Mouse (Mus musculus): ENCODE results near the gene Cd5l.

The Cd5l gene

DNA sequence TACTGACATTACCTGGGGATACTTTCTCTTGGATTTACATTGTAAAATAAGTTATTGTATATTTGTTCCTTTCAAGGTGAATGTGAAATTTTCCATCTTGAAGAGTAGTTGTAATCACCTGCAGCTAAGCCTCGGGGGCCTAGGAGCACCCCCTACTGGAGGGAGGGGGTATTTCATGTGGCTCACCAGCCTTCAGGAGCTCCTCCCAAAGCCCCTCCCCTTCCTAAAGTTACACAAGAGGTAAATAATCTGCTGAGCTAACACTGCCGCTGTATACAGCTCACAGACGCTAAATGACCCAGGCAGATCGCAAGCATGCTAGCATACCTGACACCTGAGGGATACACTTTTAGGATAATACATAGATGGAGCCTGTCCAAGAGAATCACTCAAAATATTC is 50.5 kb downstream of the Cd5l start:
- peak; percentile 30 for DNase-seq (ENCODE audit: low read depth)

DNA sequence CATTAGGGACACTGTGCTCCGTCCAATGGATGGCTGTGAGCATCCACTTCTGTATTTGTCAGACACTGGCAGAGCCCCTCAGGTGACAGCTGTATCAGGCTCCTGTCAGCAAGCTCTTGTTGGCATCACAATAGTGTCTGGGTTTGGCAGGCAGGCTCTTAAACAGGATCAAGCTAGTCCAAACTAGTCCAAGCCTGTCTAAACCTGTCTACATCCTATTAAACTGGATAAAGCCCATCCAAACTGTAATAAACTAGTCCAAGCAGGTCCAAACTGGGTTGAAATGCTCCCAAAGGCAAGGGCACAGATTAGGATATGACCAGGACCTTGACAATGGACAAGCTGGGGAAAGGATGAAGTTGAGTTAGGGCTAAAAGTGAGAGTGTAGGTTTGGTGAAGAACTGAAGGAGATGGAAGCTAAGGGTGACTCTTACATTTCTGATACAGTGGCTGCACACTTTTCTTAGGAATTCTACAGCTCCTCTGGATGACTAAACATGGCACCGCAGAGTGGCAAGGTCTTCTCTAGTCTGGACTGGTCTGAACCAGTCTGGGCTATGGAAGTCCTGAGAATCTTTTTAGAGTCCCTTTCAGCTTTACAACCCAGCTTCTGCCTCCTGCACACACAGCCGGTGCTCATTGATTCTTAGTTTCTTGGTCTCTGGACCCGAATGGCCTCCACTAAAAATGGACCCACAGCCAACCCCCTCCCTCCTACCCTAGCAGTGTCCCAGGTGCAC is 51.7 kb downstream of the Cd5l start:
- DNase-seq (ENCODE audit: low read depth) = no peak

DNA sequence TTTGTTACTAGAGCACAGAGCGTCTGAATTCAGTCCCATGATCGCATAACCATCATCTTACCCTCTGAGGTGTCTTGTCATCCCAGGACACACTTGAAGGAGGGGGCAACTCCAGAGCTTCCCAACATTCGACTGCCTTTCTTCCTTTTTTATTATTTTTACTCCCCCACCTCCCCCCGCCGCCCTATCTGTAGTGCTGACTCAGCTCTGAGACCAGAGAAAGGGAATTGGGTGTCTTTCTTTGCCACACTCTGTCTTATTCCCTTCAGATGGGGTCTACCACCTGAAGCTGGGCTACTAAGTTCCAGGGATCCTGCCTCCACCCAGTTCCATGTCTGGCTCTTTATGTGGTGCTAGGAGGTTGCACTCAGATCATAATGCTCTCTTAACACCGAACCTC is 52.9 kb downstream of the Cd5l start:
- DNase-seq (ENCODE audit: low read depth) = no peak

DNA sequence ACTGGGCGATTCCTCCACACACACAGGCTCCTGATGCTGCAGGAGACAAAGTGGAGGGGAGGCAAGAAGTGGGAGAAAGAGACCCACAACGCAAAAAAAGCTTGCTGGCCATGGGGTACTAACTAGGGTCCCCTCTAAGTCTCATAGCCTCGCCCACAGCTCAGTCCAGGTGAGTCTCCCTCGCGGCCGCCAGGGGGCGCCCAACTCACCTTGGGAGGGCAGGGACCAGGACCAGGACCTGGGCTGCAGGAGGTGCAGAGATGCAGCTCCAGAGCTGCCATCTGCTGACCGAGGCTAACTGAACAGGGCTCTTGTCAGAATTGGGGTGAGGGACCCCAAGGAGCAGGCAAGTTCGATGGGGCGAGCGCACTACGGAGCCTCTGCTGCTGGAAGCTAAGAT is 53.5 kb downstream of the Cd5l start:
- peak; percentile 13 for DNase-seq (ENCODE audit: low read depth)

DNA sequence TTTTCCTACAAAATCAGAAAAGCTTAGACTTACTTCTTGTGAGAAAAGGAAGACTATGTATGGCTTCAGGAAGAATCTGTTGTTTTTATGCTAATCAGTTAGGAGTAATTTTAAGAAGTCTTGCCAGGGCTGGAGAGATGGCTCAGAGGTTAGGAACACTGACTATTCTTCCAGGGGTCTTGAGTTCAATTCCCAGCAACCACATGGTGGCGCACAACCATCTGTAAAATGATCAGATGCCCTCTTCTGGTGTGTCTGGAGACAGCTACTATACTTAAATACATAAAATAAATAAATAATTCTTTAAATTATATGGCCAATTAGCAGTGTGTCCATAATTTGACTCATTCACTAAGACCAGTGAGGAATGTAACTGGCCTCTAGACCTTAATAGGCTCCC is 63.0 kb downstream of the Cd5l start:
- no peak for DNase-seq (ENCODE audit: low read depth)
